Mouse (Mus musculus) forebrain, postnatal 0 days (tissue): ENCODE measurements around the gene Tcf20. TPM values are rescaled to one million over a fixed set of nuclear protein-coding genes. Genes with fewer than 3 reads are reported as not detected.
"Not testable (repeated sequence)": the region's sequence is repeated elsewhere in the genome, so short reads cannot be mapped to it uniquely, and the experiment has no call there.

ENCODE experiments used
- ATAC-seq: fragments of 200-750 bp; cut with Nextera tagmentation; 2 replicates; pipeline ENCODE4 v1.8.0; 2017; ENCODE audit warnings: mild to moderate bottlenecking, moderate library complexity
- DNase-seq: peaks from one replicate; pipeline ENCODE4 v3.0.0-alpha.2; 2015
- H3K27ac ChIP-seq: fragments of 300-500 bp; sonication (generic); 2 replicates; pipeline ENCODE4 v1.5.1; 2014; ENCODE audit warnings: low read depth, mild to moderate bottlenecking, antibody characterized with exemption, low read length, moderate library complexity, mixed read lengths
- H3K27me3 ChIP-seq: fragments of 300-500 bp; sonication (generic); 2 replicates; pipeline ENCODE4 v1.6.1; 2014; ENCODE audit warnings: mild to moderate bottlenecking, low read length, mixed read lengths; ENCODE audit not compliant: insufficient read depth
- H3K36me3 ChIP-seq: fragments of 300-500 bp; sonication (generic); 2 replicates; pipeline ENCODE4 v1.6.1; 2014; ENCODE audit warnings: mild to moderate bottlenecking, moderate library complexity; ENCODE audit not compliant: insufficient read depth
- H3K4me1 ChIP-seq: fragments of 300-500 bp; sonication (generic); 2 replicates; pipeline ENCODE4 v1.6.1; 2014; ENCODE audit warnings: antibody characterized with exemption; ENCODE audit not compliant: insufficient read depth
- H3K4me2 ChIP-seq: fragments of 300-500 bp; sonication (generic); 2 replicates; pipeline ENCODE4 v1.6.1; 2014; ENCODE audit warnings: low read depth, mild to moderate bottlenecking, moderate library complexity
- H3K4me3 ChIP-seq: fragments of 300-500 bp; sonication (generic); 2 replicates; pipeline ENCODE4 v1.5.1; 2014; ENCODE audit warnings: low read depth, low read length, mixed read lengths
- H3K9ac ChIP-seq: fragments of 300-500 bp; sonication (generic); 2 replicates; pipeline ENCODE4 v1.6.1; 2014; ENCODE audit warnings: mild to moderate bottlenecking
- H3K9me3 ChIP-seq: fragments of 300-500 bp; sonication (generic); 2 replicates; pipeline ENCODE4 v1.6.1; 2016; ENCODE audit warnings: low read length
- CTCF ChIP-seq: sonication (generic); IDR thresholded peaks from 2 replicates; pipeline ENCODE4 v1.5.1; 2016; ENCODE audit warnings: antibody characterized with exemption, control low read depth, low read depth
- WGBS: fragments of 180-500 bp; shearing (Covaris S2); extraction: QIAGEN DNeasy Blood & Tissue Kit; methylation state at CpG from one replicate; pipeline ENCODE4 v1.1.7; 2014; 5-methylcytosine and 5-hydroxymethylcytosine counted together
- microRNA-seq, 2 experiments: library from miRNA; unstranded; fragments of <30 nt; microRNA quantifications; one replicate each; pipeline ENCODE4; 2016
- polyA plus RNA-seq: library from polyadenylated mRNA; unstranded; fragments of >200 nt; fragmentation: Nextera tagmentation; extraction: Ambion mirVana; gene quantifications from 2 replicates; pipeline ENCODE4 v1.2.1, GENCODE M21; 2015
- total RNA-seq: library from RNA; depleted of rRNA; stranded (reverse); fragments of >200 nt; gene quantifications from 2 replicates; pipeline ENCODE4 v1.2.3, GENCODE M21; 2014; rRNA removed

Gene Tcf20
- total and polyA plus RNA-seq, 2 experiments from 2014 or later: 12.2 to 150 TPM

- no peak overlapping the region for H3K27ac ChIP-seq
- no peak for ATAC-seq
These were observed 203.9 kb downstream of the Tcf20 start for GRCm38 (mm10) chr15:82783800-82784199.

GRCm38 (mm10) chr15:82777856-82778255 lies 209.8 kb downstream of the Tcf20 start:
- not testable (repeated sequence) for H3K27ac ChIP-seq, H3K4me2 ChIP-seq, DNase-seq, H3K9me3 ChIP-seq, H3K36me3 ChIP-seq, H3K4me1 ChIP-seq, H3K27me3 ChIP-seq, ATAC-seq, H3K9ac ChIP-seq, H3K4me3 ChIP-seq
- WGBS: 84% methylated on average over 5 of the region's 5 CpGs

More at GRCm38 (mm10) chr15:82783800-82784199, 203.9 kb downstream of the Tcf20 start:
- H3K4me1 ChIP-seq: no peaks in the 10 kb centered on the region
- no peak for DNase-seq
- no peak overlapping the region for H3K4me3 ChIP-seq
- H3K9ac ChIP-seq: no peak overlapping the region
- TF ChIP-seq CTCF: no peak
- no peaks in the 10 kb centered on the region for H3K9me3 ChIP-seq
- 76% methylated on average over 1 of the region's 1 CpGs for WGBS
- H3K36me3 ChIP-seq: no peaks in the 10 kb centered on the region
- H3K27me3 ChIP-seq: no peaks in the 10 kb centered on the region
- H3K4me2 ChIP-seq: no peak overlapping the region

- DNase-seq (no peak), ATAC-seq (no peak)
- H3K4me1 ChIP-seq: no peaks in the 10 kb centered on the region
- H3K27me3 ChIP-seq: no peaks in the 10 kb centered on the region
- no peaks in the 10 kb centered on the region for H3K36me3 ChIP-seq
- no peak overlapping the region for H3K4me3 ChIP-seq
- WGBS: 93% methylated on average over 2 of the region's 2 CpGs
- no peak overlapping the region for H3K27ac ChIP-seq
- H3K9ac ChIP-seq: no peak overlapping the region
- H3K9me3 ChIP-seq: no peaks in the 10 kb centered on the region
- no peak overlapping the region for H3K4me2 ChIP-seq
- TF ChIP-seq CTCF: no peak
These were observed 221.7 kb downstream of the Tcf20 start for GRCm38 (mm10) chr15:82765943-82766342.

GRCm38 (mm10) chr15:82764881-82765280 lies 222.8 kb downstream of the Tcf20 start:
- H3K36me3 ChIP-seq: no peaks in the 10 kb centered on the region
- no peak for DNase-seq
- no peaks in the 10 kb centered on the region for H3K27me3 ChIP-seq

GRCm38 (mm10) chr15:82763631-82764420 lies 223.8 kb downstream of the Tcf20 start, which contains the start of gene Cyp2d40:
TSS of gene Cyp2d40 (minus strand) at chr15:82764183.
- TF ChIP-seq CTCF: no peak
- 92% methylated on average over 9 of the region's 9 CpGs for whole genome bisulfite sequencing
- H3K4me3 ChIP-seq: no peak within 1 kb of the TSS
- H3K9ac ChIP-seq: no peak within 1 kb of the TSS
- no peaks in the 10 kb centered on the region for H3K9me3 ChIP-seq
- DNase-seq (no peak), ATAC-seq (no peak)
- H3K27ac ChIP-seq: no peak within 1 kb of the TSS
- H3K27me3 ChIP-seq: no peaks in the 10 kb centered on the region
- no peaks in the 10 kb centered on the region for H3K4me1 ChIP-seq
- H3K36me3 ChIP-seq: no peaks in the 10 kb centered on the region
- no peak within 1 kb of the TSS for H3K4me2 ChIP-seq

More at GRCm38 (mm10) chr15:82764881-82765280, 222.8 kb downstream of the Tcf20 start:
- no peak for TF ChIP-seq CTCF
- no peak overlapping the region for H3K9ac ChIP-seq
- no peaks in the 10 kb centered on the region for H3K9me3 ChIP-seq
- H3K4me1 ChIP-seq: no peaks in the 10 kb centered on the region
- no peak overlapping the region for H3K4me3 ChIP-seq
- H3K27ac ChIP-seq: no peak overlapping the region
- WGBS: 82% methylated on average over 6 of the region's 6 CpGs
- no peak for ATAC-seq
- no peak overlapping the region for H3K4me2 ChIP-seq

Small RNAs within 50 kb of the gene (microRNA-seq; reads per million reads assigned to microRNA genes)
- 0 reads per million in 2 experiments for gene Gm27618
- 17.4 to 21.8 reads per million in 2 experiments for gene Mir3080

Other genes starting within 250 kb of the Tcf20 start
- not detected in 2 replicates for gene Cyp2d40, start 223.7 kb downstream of the Tcf20 start, total RNA-seq
- gene Cyp2d40, start 223.7 kb downstream of the Tcf20 start, polyA plus RNA-seq: not detected in 2 replicates
- gene Cyp2d26, start 193.6 kb downstream of the Tcf20 start, total RNA-seq: 0.08 TPM in 1 of 2 replicates, not detected in the other
- gene Cyp2d26, start 193.6 kb downstream of the Tcf20 start, polyA plus RNA-seq: not detected in 2 replicates
- 0.69 and 2.9 TPM in 2 replicates for gene Nfam1, start 45.4 kb upstream of the Tcf20 start, total RNA-seq
- 1.5 and 1.8 TPM in 2 replicates for gene Nfam1, start 45.4 kb upstream of the Tcf20 start, polyA plus RNA-seq
- gene Serhl, start 101.6 kb upstream of the Tcf20 start, total RNA-seq: 7.2 and 11.9 TPM in 2 replicates
- gene Serhl, start 101.6 kb upstream of the Tcf20 start, polyA plus RNA-seq: 39.1 and 42.6 TPM in 2 replicates
- gene Rrp7a, start 134.9 kb upstream of the Tcf20 start, total RNA-seq: 104 and 122 TPM in 2 replicates
- gene Rrp7a, start 134.9 kb upstream of the Tcf20 start, polyA plus RNA-seq: 89.5 and 94.9 TPM in 2 replicates
- gene Poldip3, start 161.5 kb upstream of the Tcf20 start, total RNA-seq: 86.6 and 100 TPM in 2 replicates
- 95.9 and 103 TPM in 2 replicates for gene Poldip3, start 161.5 kb upstream of the Tcf20 start, polyA plus RNA-seq
- gene Cyb5r3, start 184.7 kb upstream of the Tcf20 start, total RNA-seq: 81.2 and 92.5 TPM in 2 replicates
- gene Cyb5r3, start 184.7 kb upstream of the Tcf20 start, polyA plus RNA-seq: 88.3 and 149 TPM in 2 replicates